Mouse (Mus musculus): ENCODE data around the gene Nfkbid. TPM values are rescaled to one million over a fixed set of nuclear protein-coding genes. Genes with fewer than 3 reads are reported as not detected.

Gene Nfkbid
- polyA plus RNA-seq, 1 experiment from 2014 or later: 2.0 TPM

GRCm38 (mm10) chr7:30477415-30478381 is 56.2 kb downstream of the Nfkbid start:
- H3K9me3 ChIP-seq (replicated peaks): no peaks in the 10 kb centered on the region
- peak; percentile 74 for ATAC-seq (replicated peaks; ENCODE audit: low FRiP score)
- H3K4me3 ChIP-seq (replicated peaks): peak overlapping the region; percentile 35
- H3K36me3 ChIP-seq: no peaks in the 10 kb centered on the region
- peaks cover 21% of the 10 kb centered on the region; the same call in 1 of the 2 replicates for H3K27me3 ChIP-seq
- peaks cover 9% of the 10 kb centered on the region for H3K4me1 ChIP-seq
- H3K4me2 ChIP-seq: peak overlapping the region; percentile 59
- H3K27ac ChIP-seq: peak overlapping the region; percentile 48; the same call in 1 of the 2 replicates
- no peak overlapping the region for H3K9ac ChIP-seq
- 5% methylated on average over 29 of the region's 32 CpGs for WGBS

Other genes with a start within 250 kb of the Nfkbid start
- 11.1 and 11.7 TPM in 2 replicates for gene Cox7a1, start 237.6 kb upstream of the Nfkbid start, polyA plus RNA-seq (2015; fragmentation: Nextera tagmentation; extraction: Ambion mirVana)
- gene Capns1, start 222.9 kb upstream of the Nfkbid start, polyA plus RNA-seq (2015; fragmentation: Nextera tagmentation; extraction: Ambion mirVana): 90.8 and 98.8 TPM in 2 replicates
- 148 and 152 TPM in 2 replicates for gene Polr2i, start 189.8 kb upstream of the Nfkbid start, polyA plus RNA-seq (2015; fragmentation: Nextera tagmentation; extraction: Ambion mirVana)
- 174 and 190 TPM in 2 replicates for gene Tbcb, start 189.5 kb upstream of the Nfkbid start, polyA plus RNA-seq (2015; fragmentation: Nextera tagmentation; extraction: Ambion mirVana)
- gene Ovol3, start 186.0 kb upstream of the Nfkbid start, polyA plus RNA-seq (2015; fragmentation: Nextera tagmentation; extraction: Ambion mirVana): not detected in 2 replicates
- gene Thap8, start 141.6 kb upstream of the Nfkbid start, polyA plus RNA-seq (2015; fragmentation: Nextera tagmentation; extraction: Ambion mirVana): 0.59 and 0.61 TPM in 2 replicates
- gene Wdr62, start 141.3 kb upstream of the Nfkbid start, polyA plus RNA-seq (2015; fragmentation: Nextera tagmentation; extraction: Ambion mirVana): 8.6 and 9.9 TPM in 2 replicates
- gene Clip3, start 130.0 kb upstream of the Nfkbid start, polyA plus RNA-seq (2015; fragmentation: Nextera tagmentation; extraction: Ambion mirVana): 33.3 and 36.5 TPM in 2 replicates
- 94.7 and 95.7 TPM in 2 replicates for gene Alkbh6, start 113.0 kb upstream of the Nfkbid start, polyA plus RNA-seq (2015; fragmentation: Nextera tagmentation; extraction: Ambion mirVana)
- gene Syne4, start 106.9 kb upstream of the Nfkbid start, polyA plus RNA-seq (2015; fragmentation: Nextera tagmentation; extraction: Ambion mirVana): 88.2 and 97.7 TPM in 2 replicates
- gene E130208F15Rik, start 100.0 kb upstream of the Nfkbid start, polyA plus RNA-seq (2015; fragmentation: Nextera tagmentation; extraction: Ambion mirVana): 2.6 TPM in 1 of 2 replicates, not detected in the other
- 17.3 and 18.7 TPM in 2 replicates for gene Sdhaf1, start 97.8 kb upstream of the Nfkbid start, polyA plus RNA-seq (2015; fragmentation: Nextera tagmentation; extraction: Ambion mirVana)
- gene Lrfn3, start 59.0 kb upstream of the Nfkbid start, polyA plus RNA-seq (2015; fragmentation: Nextera tagmentation; extraction: Ambion mirVana): 6.5 and 7.2 TPM in 2 replicates
- gene Tyrobp, start 8.0 kb upstream of the Nfkbid start, polyA plus RNA-seq (2015; fragmentation: Nextera tagmentation; extraction: Ambion mirVana): 33.8 and 37.9 TPM in 2 replicates
- 0.64 and 1.5 TPM in 2 replicates for gene Hcst, start 1.9 kb upstream of the Nfkbid start, polyA plus RNA-seq (2015; fragmentation: Nextera tagmentation; extraction: Ambion mirVana)
- 24.1 and 28.6 TPM in 2 replicates for gene Aplp1, start 23.8 kb downstream of the Nfkbid start, polyA plus RNA-seq (2015; fragmentation: Nextera tagmentation; extraction: Ambion mirVana)
- gene Kirrel2, start 36.0 kb downstream of the Nfkbid start, polyA plus RNA-seq (2015; fragmentation: Nextera tagmentation; extraction: Ambion mirVana): 0.54 and 0.77 TPM in 2 replicates
- 3.6 and 4.8 TPM in 2 replicates for gene Nphs1, start 36.6 kb downstream of the Nfkbid start, polyA plus RNA-seq (2015; fragmentation: Nextera tagmentation; extraction: Ambion mirVana)
- 12.8 and 14.4 TPM in 2 replicates for gene Prodh2, start 71.9 kb downstream of the Nfkbid start, polyA plus RNA-seq (2015; fragmentation: Nextera tagmentation; extraction: Ambion mirVana)
- 11.7 and 16.0 TPM in 2 replicates for gene Arhgap33, start 113.3 kb downstream of the Nfkbid start, polyA plus RNA-seq (2015; fragmentation: Nextera tagmentation; extraction: Ambion mirVana)
- 12.8 and 20.1 TPM in 2 replicates for gene Hspb6, start 130.4 kb downstream of the Nfkbid start, polyA plus RNA-seq (2015; fragmentation: Nextera tagmentation; extraction: Ambion mirVana)
- 14.1 and 18.6 TPM in 2 replicates for gene Proser3, start 130.6 kb downstream of the Nfkbid start, polyA plus RNA-seq (2015; fragmentation: Nextera tagmentation; extraction: Ambion mirVana)
- gene Lin37, start 138.1 kb downstream of the Nfkbid start, polyA plus RNA-seq (2015; fragmentation: Nextera tagmentation; extraction: Ambion mirVana): 37.6 and 40.5 TPM in 2 replicates
- gene U2af1l4, start 141.6 kb downstream of the Nfkbid start, polyA plus RNA-seq (2015; fragmentation: Nextera tagmentation; extraction: Ambion mirVana): 94.8 and 102 TPM in 2 replicates
- 15.0 and 17.0 TPM in 2 replicates for gene Gm49396, start 141.6 kb downstream of the Nfkbid start, polyA plus RNA-seq (2015; fragmentation: Nextera tagmentation; extraction: Ambion mirVana)
- gene Psenen, start 141.9 kb downstream of the Nfkbid start, polyA plus RNA-seq (2015; fragmentation: Nextera tagmentation; extraction: Ambion mirVana): 152 TPM in 2 replicates
- 3.8 and 6.0 TPM in 2 replicates for gene Igflr1, start 143.7 kb downstream of the Nfkbid start, polyA plus RNA-seq (2015; fragmentation: Nextera tagmentation; extraction: Ambion mirVana)
- gene Kmt2b, start 167.0 kb downstream of the Nfkbid start, polyA plus RNA-seq (2015; fragmentation: Nextera tagmentation; extraction: Ambion mirVana): 6.7 and 10.9 TPM in 2 replicates
- gene Zbtb32, start 177.2 kb downstream of the Nfkbid start, polyA plus RNA-seq (2015; fragmentation: Nextera tagmentation; extraction: Ambion mirVana): 0.36 and 0.63 TPM in 2 replicates
- 3.6 and 5.3 TPM in 2 replicates for gene Upk1a, start 191.1 kb downstream of the Nfkbid start, polyA plus RNA-seq (2015; fragmentation: Nextera tagmentation; extraction: Ambion mirVana)
- 1,049 and 1,131 TPM in 2 replicates for gene Cox6b1, start 204.4 kb downstream of the Nfkbid start, polyA plus RNA-seq (2015; fragmentation: Nextera tagmentation; extraction: Ambion mirVana)
- gene Etv2, start 214.1 kb downstream of the Nfkbid start, polyA plus RNA-seq (2015; fragmentation: Nextera tagmentation; extraction: Ambion mirVana): not detected in 2 replicates
- 118 and 119 TPM in 2 replicates for gene Rbm42, start 228.6 kb downstream of the Nfkbid start, polyA plus RNA-seq (2015; fragmentation: Nextera tagmentation; extraction: Ambion mirVana)
- 58.0 and 61.1 TPM in 2 replicates for gene Haus5, start 243.3 kb downstream of the Nfkbid start, polyA plus RNA-seq (2015; fragmentation: Nextera tagmentation; extraction: Ambion mirVana)
- not detected in 2 replicates for gene Pmis2, start 249.9 kb downstream of the Nfkbid start, polyA plus RNA-seq (2015; fragmentation: Nextera tagmentation; extraction: Ambion mirVana)

All from kidney, embryonic 15.5 days (tissue).